Mouse (Mus musculus) lung, postnatal 0 days (tissue): ENCODE measurements around the gene Olfr640. TPM values are rescaled to one million over a fixed set of nuclear protein-coding genes. Genes with fewer than 3 reads are reported as not detected.

ENCODE experiments used
- ATAC-seq: fragments of 200-750 bp; cut with Nextera tagmentation; 2 replicates; pipeline ENCODE4 v1.8.0; 2017; ENCODE audit warnings: moderate library complexity
- DNase-seq: peaks from one replicate; pipeline ENCODE4 v3.0.0-alpha.2; 2016; ENCODE audit warnings: low spot score
- H3K27ac ChIP-seq: fragments of 300-500 bp; sonication (generic); 2 replicates; pipeline ENCODE4 v1.5.1; 2014; ENCODE audit warnings: antibody characterized with exemption, mild to moderate bottlenecking, low read length, mixed read lengths
- H3K27me3 ChIP-seq: fragments of 300-500 bp; sonication (generic); replicated peaks from 2 replicates; pipeline ENCODE4 v1.6.1; 2014; ENCODE audit warnings: low read length, mixed read lengths; ENCODE audit not compliant: insufficient read depth
- H3K36me3 ChIP-seq: fragments of 300-500 bp; sonication (generic); 2 replicates; pipeline ENCODE4 v1.6.1; 2014; ENCODE audit warnings: low read length, mixed read lengths; ENCODE audit not compliant: insufficient read depth
- H3K4me1 ChIP-seq: fragments of 300-500 bp; sonication (generic); 2 replicates; pipeline ENCODE4 v1.6.1; 2014; ENCODE audit warnings: antibody characterized with exemption, low read depth, low read length, mixed read lengths; ENCODE audit not compliant: insufficient read depth
- H3K4me2 ChIP-seq: fragments of 300-500 bp; sonication (generic); replicated peaks from 2 replicates; pipeline ENCODE4 v1.6.1; 2014; ENCODE audit warnings: low read depth, mild to moderate bottlenecking, low read length, moderate library complexity, mixed read lengths
- H3K4me3 ChIP-seq: fragments of 300-500 bp; sonication (generic); 2 replicates; pipeline ENCODE4 v1.5.1; 2014; ENCODE audit warnings: low read depth, low read length
- H3K9ac ChIP-seq: fragments of 300-500 bp; sonication (generic); replicated peaks from 2 replicates; pipeline ENCODE4 v1.6.1; 2014; ENCODE audit warnings: low read depth, mild to moderate bottlenecking
- H3K9me3 ChIP-seq: fragments of 300-500 bp; sonication (generic); 2 replicates; pipeline ENCODE4 v1.6.1; 2016; ENCODE audit warnings: low read length, mixed read lengths
- CTCF ChIP-seq: IDR thresholded peaks from 2 replicates; pipeline ENCODE4 v1.5.1; 2016; ENCODE audit warnings: antibody characterized with exemption, mild to moderate bottlenecking
- EP300 ChIP-seq: IDR thresholded peaks from 2 replicates; pipeline ENCODE4 v1.6.1; 2016; ENCODE audit warnings: antibody characterized with exemption, mild to moderate bottlenecking, control low read depth
- WGBS: fragments of 180-500 bp; shearing (Covaris S2); extraction: QIAGEN DNeasy Blood & Tissue Kit; methylation state at CpG from one replicate; pipeline ENCODE4 v1.1.7; 2014; 5-methylcytosine and 5-hydroxymethylcytosine counted together
- polyA plus RNA-seq: library from polyadenylated mRNA; unstranded; fragments of >200 nt; fragmentation: Nextera tagmentation; extraction: Ambion mirVana; gene quantifications from 2 replicates; pipeline ENCODE4 v1.2.1, GENCODE M21; 2015

Olfr640 gene
- not detected in 2 replicates for polyA plus RNA-seq

GRCm38 (mm10) chr7:104025473-104025872 lies at the start of gene Olfr640:
Olfr640 (minus strand) TSS chr7:104025573.
- DNase-seq (no peak), ATAC-seq (no peak)
- H3K9me3 ChIP-seq, result no peaks in the 10 kb centered on the region
- H3K4me2 ChIP-seq, result no peak within 1 kb of the TSS
- no peaks in the 10 kb centered on the region for H3K27me3 ChIP-seq
- H3K9ac ChIP-seq, result no peak within 1 kb of the TSS
- no peaks in the 10 kb centered on the region for H3K4me1 ChIP-seq
- no peak within 1 kb of the TSS for H3K27ac ChIP-seq
- H3K4me3 ChIP-seq, result no peak within 1 kb of the TSS
- TF ChIP-seq CTCF, result no peak
- TF ChIP-seq EP300, result no peak
- no peaks in the 10 kb centered on the region for H3K36me3 ChIP-seq
- 77% methylated on average over 6 of the region's 6 CpGs for WGBS

DNA sequence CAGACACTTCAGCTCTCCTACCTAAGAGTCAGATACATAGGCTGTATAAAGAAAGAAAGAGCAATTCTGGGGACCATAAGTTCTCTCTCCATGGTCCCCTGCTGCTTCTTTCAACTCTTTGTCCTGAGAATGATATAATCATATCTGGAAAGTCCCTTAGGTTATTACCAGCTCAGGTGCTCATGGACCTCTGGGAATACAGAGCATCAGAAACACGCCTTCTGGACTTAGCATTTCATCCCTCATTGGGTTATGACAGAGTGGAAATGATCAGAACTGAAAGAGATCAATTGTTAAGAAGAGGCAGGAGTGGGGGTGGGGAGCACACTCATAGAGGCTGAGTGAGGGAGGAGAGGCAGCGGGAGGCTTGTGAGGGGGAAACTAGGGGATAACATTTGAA lies 46.4 kb upstream of the Olfr640 start, which contains the start of gene Olfr644:
Gene Olfr644 (minus strand): TSS at position 101 of the 400 bp plus-strand sequence.
- ATAC-seq, result no peak
- WGBS, result 58% methylated on average over 2 of the region's 2 CpGs
- no peak within 1 kb of the TSS for H3K4me3 ChIP-seq
- H3K4me1 ChIP-seq, result no peaks in the 10 kb centered on the region
- no peaks in the 10 kb centered on the region for H3K9me3 ChIP-seq
- no peak for DNase-seq
- no peak within 1 kb of the TSS for H3K9ac ChIP-seq
- H3K36me3 ChIP-seq, result no peaks in the 10 kb centered on the region
- H3K27ac ChIP-seq, result no peak within 1 kb of the TSS
- H3K4me2 ChIP-seq, result no peak within 1 kb of the TSS
- no peaks in the 10 kb centered on the region for H3K27me3 ChIP-seq
- TF ChIP-seq CTCF (no peak), EP300 (no peak)

- H3K4me1 ChIP-seq, result no peaks in the 10 kb centered on the region
Measured at GRCm38 (mm10) chr7:104061345-104061744, 36.0 kb upstream of the Olfr640 start, which contains the start of gene 4930516K23Rik. 4930516K23Rik (minus strand) TSS chr7:104061445.

GRCm38 (mm10) chr7:104059215-104059614 lies 33.8 kb upstream of the Olfr640 start:
- Histone ChIP-seq H3K36me3 (no peaks in the 10 kb centered on the region), H3K4me1 (no peaks in the 10 kb centered on the region), H3K4me3 (no peak overlapping the region), H3K9ac (no peak overlapping the region), H3K27ac (no peak overlapping the region), H3K9me3 (no peaks in the 10 kb centered on the region), H3K4me2 (no peak overlapping the region), H3K27me3 (no peaks in the 10 kb centered on the region)
- WGBS, result 81% methylated on average over 1 of the region's 1 CpGs
- TF ChIP-seq EP300 (no peak), CTCF (no peak)
- DNase-seq (no peak), ATAC-seq (no peak)

More at GRCm38 (mm10) chr7:104061345-104061744, 36.0 kb upstream of the Olfr640 start, which contains the start of gene 4930516K23Rik:
- Histone ChIP-seq H3K4me3 (no peak within 1 kb of the TSS), H3K4me2 (no peak within 1 kb of the TSS), H3K9ac (no peak within 1 kb of the TSS), H3K36me3 (no peaks in the 10 kb centered on the region), H3K9me3 (no peaks in the 10 kb centered on the region), H3K27me3 (no peaks in the 10 kb centered on the region), H3K27ac (no peak within 1 kb of the TSS)
- DNase-seq (no peak), ATAC-seq (no peak)
- no peak for TF ChIP-seq EP300
- no peak for TF ChIP-seq CTCF
- 37% methylated on average over 2 of the region's 2 CpGs for WGBS

- no peaks in the 10 kb centered on the region for H3K27me3 ChIP-seq
- H3K9ac ChIP-seq, result no peak within 1 kb of the TSS
- H3K4me3 ChIP-seq, result no peak within 1 kb of the TSS
- H3K36me3 ChIP-seq, result no peaks in the 10 kb centered on the region
- H3K9me3 ChIP-seq, result no peaks in the 10 kb centered on the region
- no peak within 1 kb of the TSS for H3K4me2 ChIP-seq
- no peak for TF ChIP-seq CTCF
- no peak for TF ChIP-seq EP300
- DNase-seq (no peak), ATAC-seq (no peak)
- WGBS, result 52% methylated on average over 1 of the region's 1 CpGs
- no peaks in the 10 kb centered on the region for H3K4me1 ChIP-seq
- no peak within 1 kb of the TSS for H3K27ac ChIP-seq
Measured at GRCm38 (mm10) chr7:104052566-104052965, 27.2 kb upstream of the Olfr640 start, which contains the start of gene Olfr642. Olfr642 (minus strand) TSS chr7:104052666.

DNA sequence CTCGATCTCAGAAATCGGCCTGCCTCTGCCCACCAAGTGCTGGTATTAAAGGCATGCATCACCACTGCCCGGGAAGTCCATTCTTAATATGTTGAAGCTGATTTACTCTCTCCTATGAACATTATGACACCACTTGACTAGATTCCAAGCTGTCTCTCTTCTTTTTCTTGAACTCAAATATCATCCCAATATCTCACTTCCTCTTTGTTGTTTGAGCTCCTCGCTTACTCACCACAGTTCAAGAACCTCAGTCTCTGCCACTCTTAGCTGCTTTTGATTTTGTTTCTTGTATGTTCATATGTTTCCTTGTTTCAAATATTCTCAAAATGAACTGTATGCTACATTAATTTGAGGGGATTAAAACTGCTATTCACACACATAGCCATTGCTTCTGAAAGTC lies 25.4 kb upstream of the Olfr640 start:
- TF ChIP-seq EP300 (no peak), CTCF (no peak)
- DNase-seq, result no peak
- Histone ChIP-seq H3K9me3 (no peaks in the 10 kb centered on the region), H3K4me3 (no peak overlapping the region), H3K27ac (no peak overlapping the region), H3K4me1 (no peaks in the 10 kb centered on the region), H3K27me3 (no peaks in the 10 kb centered on the region), H3K9ac (no peak overlapping the region), H3K36me3 (no peaks in the 10 kb centered on the region), H3K4me2 (no peak overlapping the region)
- ATAC-seq, result no peak
- WGBS, result 82% methylated on average over 4 of the region's 4 CpGs

DNA sequence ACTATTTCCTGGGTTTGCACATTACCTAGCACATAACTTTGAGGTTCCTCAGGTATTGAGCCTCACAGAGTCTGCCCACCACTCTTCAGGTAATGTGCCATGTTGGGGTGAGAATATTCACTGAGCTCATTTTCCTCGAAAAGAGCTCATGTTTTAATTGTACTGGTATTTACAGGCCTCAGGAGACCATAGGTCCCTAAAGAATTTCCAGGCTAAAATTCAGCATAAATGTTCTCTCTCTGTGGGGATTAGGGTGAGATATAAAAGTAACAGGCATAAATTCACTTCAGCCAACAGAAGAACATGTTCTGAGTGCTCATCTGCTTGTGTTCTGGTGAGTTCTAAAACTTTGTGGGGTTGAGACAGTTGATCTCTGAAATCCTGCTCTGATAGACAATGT lies 9.8 kb upstream of the Olfr640 start, which contains the start of gene Olfr641:
Gene Olfr641 (plus strand): TSS at position 301 of the 400 bp plus-strand sequence.
- Histone ChIP-seq H3K27ac (no peak within 1 kb of the TSS), H3K9me3 (no peaks in the 10 kb centered on the region), H3K4me1 (no peaks in the 10 kb centered on the region), H3K36me3 (no peaks in the 10 kb centered on the region), H3K4me2 (no peak within 1 kb of the TSS), H3K4me3 (no peak within 1 kb of the TSS), H3K27me3 (no peaks in the 10 kb centered on the region), H3K9ac (no peak within 1 kb of the TSS)
- ATAC-seq, result no peak
- no peak for DNase-seq
- 53% methylated on average over 1 of the region's 1 CpGs for WGBS
- no peak for TF ChIP-seq EP300
- no peak for TF ChIP-seq CTCF
